Mouse (Mus musculus) embryo, embryonic 10 days (tissue): ENCODE results near the gene Nlrx1.
A peak's percentile ranks its signal among the peaks of the same experiment; 100 is the strongest.

Source experiments
- DNase-seq: peaks from one replicate; pipeline ENCODE4 v3.0.0-alpha.2; 2015; ENCODE audit warnings: low spot score

Nlrx1 gene

DNA sequence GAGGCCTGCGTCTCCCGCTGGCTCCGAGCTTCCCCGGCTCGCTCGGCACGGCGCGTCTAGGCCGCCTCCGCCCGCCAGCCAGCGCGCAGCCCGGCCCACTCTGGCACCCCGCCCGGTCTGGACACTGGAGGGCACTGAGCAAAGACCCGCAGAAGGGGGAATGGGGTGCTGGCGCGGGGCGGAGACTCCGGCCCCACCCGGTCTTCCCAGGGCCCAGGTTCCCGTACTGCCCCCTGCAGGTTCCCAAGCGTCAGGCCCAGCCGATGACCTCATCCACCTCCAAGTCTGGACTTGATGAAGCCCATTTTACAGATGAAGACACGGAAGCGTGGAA lies 405 bp downstream of the Nlrx1 start:
- peak; percentile 78 for DNase-seq

DNA sequence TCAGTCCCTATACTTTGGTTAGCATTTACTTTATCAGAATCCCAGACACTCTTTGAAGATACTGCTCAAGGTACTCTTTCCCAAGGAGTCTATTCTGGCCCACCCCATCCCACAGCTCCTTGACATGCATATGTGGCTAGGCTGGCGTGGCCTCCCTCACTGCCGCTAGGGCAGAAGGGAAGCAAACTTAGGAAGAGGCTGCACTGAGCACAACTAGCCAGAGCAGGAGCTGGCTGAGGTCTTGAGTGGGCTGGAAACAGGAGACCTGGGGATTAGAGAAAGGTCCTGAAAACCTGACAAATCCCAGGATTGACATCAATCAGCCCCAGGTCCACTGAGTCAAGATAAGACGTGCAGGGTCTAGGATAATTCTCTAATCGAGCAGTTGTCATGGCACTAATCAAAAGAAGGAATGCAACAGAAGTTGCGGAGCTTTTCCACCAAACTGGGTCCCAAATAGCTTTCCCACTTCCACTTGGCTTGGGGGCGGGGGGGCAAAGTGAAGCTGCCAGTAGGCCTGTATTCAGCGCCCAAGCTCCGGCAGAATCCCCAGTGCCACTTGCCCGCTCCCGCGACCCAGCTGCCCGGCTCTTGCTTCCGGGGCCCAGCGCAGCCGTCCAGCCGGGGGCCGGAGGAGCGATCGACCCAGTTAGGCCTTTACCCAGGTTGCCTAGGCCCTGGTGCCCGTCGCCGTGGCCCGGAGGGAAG lies 926 bp downstream of the Nlrx1 start:
- peak; percentile 61 for DNase-seq

DNA sequence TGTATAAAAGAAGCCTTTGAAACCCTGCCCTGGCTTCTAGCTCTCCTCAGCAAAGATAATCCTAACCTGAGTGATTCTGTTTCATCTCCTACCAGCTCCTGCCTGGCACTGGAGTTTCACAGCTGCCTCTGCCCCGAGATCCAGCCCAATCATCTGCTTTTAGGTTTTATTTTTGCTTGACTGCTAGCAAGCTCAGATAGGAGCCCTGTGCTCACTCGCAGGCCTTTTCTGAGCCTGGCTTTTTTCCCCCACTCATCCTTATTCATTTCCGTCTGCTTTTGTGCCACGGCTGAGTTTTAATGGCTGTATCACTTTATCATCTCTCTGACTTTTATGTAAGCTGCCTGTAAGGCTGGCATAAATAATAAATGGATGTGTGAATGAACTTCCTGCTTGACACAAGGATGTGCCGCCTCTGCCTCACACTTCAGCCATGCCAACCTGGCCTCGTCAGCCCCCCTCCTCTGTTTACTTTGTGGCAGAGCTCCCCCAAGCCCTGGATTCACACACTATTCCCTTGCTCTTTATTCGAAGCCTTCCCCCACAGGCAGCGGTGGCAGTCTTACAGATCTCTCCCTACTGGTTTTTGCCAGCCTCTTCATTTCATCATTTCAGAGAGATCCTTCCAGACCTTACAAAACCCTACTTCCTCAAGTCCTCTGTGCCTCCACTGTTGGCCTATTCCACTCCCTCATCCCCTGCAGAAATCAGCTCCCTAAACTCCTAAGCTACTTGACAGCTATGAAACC lies 1.7 kb downstream of the Nlrx1 start:
- no peak for DNase-seq

DNA sequence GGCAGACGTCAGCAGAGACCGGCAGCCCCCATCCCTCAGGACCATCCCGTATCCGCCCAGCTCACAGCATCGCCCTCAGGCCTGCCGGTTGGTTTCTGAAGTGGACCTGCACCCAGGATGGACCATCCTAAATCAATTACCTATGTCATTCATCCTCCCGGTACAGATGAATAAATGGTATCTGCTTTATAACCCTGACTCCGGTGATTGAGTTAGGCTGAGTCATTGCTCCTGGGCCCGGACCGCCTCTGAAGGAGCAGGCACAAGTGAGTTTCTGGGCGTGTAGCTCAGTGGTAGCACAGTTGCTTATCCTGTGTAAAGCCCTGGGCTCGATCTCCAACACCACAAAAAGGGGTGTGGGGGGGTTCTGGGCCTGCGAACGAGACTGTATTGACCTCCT lies 7.0 kb downstream of the Nlrx1 start:
- no peak for DNase-seq

DNA sequence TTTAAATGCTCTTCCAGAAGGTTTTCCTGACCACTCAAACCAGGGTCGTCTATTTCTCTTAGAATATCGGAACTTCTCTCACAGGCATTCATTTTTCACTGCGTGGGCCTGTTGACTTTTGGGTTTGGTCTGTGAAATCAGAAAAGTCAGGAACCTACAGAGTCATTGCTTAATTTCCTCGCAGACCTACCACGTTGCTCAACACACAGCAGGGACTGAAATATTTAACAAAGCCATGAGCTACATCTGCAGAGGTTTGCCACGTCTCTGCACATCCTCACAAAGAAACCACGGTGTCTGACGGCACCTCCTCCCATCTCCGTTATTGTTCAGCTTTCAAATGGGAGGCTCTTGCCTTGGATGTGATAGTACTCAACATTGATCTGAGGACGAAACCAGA lies 9.4 kb downstream of the Nlrx1 start:
- DNase-seq = no peak

- DNase-seq = no peak
Measured at GRCm38 (mm10) chr9:44256213-44256612, 12.2 kb downstream of the Nlrx1 start.

DNA sequence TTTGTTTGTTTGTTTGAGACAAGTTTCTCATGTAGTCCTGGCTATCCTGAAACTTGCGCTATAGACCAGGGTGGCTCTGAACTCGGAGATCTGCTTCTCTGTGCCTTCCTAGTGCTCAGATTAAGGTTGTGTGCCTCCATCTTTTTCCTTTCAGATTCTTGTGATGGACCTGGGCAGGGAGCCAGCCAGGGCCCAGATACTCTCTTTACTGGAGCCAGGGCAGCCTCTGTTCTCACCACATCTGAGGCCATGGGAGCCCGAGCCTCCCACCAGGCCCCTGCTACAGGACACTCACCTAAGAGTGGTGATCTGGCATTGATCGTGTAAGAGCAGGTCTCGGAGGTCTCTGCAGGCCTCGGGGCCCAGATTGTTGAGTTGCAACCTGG lies 13.3 kb downstream of the Nlrx1 start:
- DNase-seq = no peak

DNA sequence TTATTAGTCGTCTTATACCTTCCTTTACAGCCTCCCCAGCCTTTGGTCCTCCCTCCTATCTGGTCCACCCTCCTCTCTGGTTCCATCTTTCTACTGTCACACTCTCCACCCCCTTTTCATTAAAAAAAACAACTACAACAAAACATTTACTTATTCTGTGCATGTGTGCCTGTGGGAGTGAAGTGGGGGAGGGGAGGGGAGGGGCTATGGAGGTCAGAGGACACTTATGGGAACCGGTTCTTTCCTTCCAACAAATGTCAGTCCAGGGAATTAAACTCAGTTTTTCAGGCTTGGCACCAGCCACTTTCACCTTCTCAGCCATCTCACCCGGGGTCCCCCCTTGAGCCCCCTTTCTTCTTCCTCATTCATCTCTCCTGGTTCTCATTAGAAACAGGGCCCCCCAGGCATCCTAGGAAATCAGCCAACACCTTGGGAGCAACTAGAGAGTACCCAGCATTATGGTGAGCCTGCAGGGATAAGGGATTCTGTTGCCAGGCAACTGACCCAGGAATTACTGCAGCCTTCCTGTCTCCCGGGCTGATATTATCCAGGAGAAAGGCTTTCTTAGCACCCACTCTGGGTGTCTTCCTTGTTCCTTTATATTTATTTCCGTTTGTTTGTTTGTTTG lies 13.8 kb downstream of the Nlrx1 start:
- peak; percentile 43 for DNase-seq

- DNase-seq = no peak
Measured at GRCm38 (mm10) chr9:44253441-44253840, 15.0 kb downstream of the Nlrx1 start.

- no peak for DNase-seq
Measured at GRCm38 (mm10) chr9:44251314-44251713, 17.1 kb downstream of the Nlrx1 start, which contains the start of gene Pdzd3. Gene Pdzd3, minus strand, starts transcription at chr9:44251471.

GRCm38 (mm10) chr9:44250445-44250844 lies 18.0 kb downstream of the Nlrx1 start:
- DNase-seq = no peak

DNA sequence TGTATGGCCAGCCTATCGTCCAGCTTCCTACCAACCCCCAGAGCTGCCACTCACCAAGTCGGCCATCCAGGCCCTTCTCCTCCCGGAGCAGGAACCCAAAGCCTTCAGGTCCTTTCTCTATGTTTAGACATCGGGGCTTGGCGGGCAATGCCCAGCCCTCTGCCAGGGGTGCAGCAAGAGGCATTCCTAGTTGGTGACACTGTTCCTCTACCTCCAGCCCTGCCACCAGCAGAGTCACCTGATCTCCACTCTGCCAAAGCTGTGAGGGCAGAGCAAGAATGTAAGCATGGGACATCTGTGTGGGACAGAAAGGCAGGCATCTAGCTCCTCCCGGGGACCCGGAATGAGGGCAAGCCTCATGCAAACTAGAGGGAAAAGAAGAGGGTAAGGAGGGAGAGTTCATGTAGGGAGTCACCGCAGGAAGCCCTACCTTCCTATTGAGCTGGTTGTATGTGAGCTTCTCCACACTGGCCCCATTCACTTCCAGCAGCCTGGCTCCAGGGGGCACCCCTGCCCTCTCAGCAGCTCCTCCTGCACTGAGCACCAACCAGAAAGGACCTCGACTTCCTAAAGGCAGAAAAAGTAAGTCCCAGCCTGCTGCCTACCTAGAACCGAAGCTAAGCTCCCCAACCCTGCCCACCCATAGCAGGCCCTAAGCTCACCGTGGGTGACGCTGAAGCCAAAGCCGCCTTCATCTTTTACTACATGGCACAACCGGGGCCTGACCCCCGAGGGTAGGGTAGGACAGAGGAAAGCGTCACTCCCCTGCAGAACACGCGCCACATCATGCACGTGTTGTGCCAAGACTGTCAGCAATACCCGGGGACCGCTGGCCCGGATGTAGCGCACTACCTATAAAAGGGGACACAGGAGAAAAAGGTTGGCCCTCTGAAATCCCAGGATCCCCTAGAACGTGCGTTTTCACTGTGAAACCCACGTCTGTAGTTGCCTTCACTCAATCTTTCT lies 18.9 kb downstream of the Nlrx1 start:
- peak; percentile 77 for DNase-seq

- no peak for DNase-seq
Measured at GRCm38 (mm10) chr9:44247907-44248306, 20.5 kb downstream of the Nlrx1 start.

- no peak for DNase-seq
Measured at GRCm38 (mm10) chr9:44243621-44244020, 24.8 kb downstream of the Nlrx1 start.

- no peak for DNase-seq
Measured at GRCm38 (mm10) chr9:44241418-44241817, 27.0 kb downstream of the Nlrx1 start.

- DNase-seq = no peak
Measured at GRCm38 (mm10) chr9:44240911-44241310, 27.5 kb downstream of the Nlrx1 start.

- DNase-seq = no peak
Measured at GRCm38 (mm10) chr9:44240399-44240798, 28.0 kb downstream of the Nlrx1 start, which contains the start of gene Ccdc153. Gene Ccdc153, plus strand, starts transcription at chr9:44240676.

DNA sequence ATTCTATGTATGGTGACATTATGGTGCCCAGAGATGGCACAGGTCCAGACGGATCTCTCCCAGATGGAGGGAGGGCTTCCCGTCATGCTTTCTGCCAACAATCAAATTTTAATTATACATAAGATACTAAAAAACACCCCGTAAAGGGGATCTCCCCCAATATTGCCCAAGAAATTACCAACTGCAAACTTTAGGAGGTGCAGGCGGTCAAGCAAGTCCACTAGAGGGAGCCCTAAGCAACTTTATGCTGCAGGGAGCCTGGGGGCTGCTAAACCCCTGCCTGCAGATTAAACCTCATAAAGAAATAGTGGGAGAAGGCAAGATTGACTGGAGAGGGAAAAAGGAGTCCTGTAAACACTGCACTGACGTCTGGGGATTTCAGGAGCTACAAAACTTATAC lies 29.0 kb downstream of the Nlrx1 start:
- DNase-seq = peak; percentile 81

DNA sequence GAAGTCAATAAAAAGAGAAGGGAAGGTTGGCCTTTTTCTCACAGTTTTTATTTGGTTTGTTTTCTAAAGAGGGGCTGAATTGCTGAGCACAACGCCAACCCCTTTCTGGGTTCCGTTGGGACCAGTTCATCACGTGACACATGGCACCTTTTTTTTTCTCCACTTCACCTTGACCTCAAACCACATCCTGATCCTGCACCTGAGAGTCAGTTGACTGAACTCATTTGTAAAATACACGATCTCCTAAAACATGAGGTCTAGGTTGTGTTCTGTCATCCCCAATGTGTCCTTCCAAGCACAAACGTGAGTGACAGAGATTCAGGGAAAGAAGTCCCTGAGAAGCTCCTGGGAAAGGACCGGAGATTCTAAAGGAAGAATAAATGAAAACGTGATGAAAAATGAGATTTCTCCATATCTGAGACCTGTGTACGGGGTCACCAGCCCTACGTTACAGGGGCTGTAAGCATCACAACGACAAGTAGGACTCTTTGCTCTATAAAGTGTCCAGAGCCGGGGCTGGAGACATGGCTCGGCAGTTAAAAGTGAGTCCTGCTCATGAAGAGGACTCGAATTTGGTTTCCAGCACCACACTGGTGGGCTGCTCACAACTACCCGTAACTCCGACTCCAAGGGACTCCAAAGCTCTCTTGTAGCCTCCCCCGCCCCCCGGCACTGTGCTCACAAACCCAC lies 29.8 kb downstream of the Nlrx1 start:
- DNase-seq = no peak

DNA sequence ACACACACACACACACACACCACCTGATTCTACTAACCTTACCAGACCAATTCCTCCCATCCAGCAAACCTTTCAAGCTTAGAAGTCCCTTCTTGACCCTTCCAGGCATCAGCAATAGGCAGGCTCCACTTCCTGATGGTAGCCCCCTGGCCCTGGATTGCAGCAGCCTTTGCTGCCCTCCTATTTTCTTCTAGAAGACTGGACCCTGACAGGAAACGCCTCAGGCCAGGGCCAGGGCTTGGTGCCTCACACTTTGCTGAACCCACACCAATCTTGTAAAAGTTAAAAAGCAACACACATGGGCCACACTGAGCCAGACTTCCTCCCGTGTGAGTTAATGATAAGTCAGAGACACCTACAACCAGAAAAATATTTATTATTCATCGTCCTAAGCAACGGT lies 31.3 kb downstream of the Nlrx1 start:
- no peak for DNase-seq

DNA sequence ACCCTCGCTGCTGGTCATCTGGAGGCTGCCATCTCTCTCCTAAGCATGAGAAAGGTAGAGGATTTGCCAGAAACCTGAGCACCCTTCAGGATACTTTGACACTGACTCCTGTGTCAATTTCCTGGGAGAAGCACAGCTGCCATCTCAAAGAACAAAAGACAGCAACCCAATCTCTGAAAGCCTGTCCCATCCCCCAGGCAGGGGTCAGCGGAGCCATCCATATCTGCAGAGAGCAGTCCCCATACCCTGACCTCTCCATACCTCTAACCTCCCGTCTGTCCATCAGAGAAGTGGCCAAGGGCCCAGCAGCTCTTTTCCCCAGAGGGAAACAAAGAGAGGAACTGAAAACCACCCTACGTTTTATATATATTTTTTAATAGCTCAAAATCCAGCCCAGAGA lies 31.8 kb downstream of the Nlrx1 start:
- DNase-seq = no peak
